Mouse (Mus musculus): ENCODE data around the gene C5ar1. TPM values are rescaled to one million over a fixed set of nuclear protein-coding genes. Genes with fewer than 3 reads are reported as not detected.
"Not testable (repeated sequence)": the region's sequence is repeated elsewhere in the genome, so short reads cannot be mapped to it uniquely, and the experiment has no call there.

C5ar1 gene
- total RNA-seq, 2 experiments from 2014 or later: 0.74 to 2.0 TPM

- no peak for DNase-seq (ENCODE audit: low spot score in 2 of 2)
Observed at GRCm38 (mm10) chr7:16274922-16275890, 15.9 kb upstream of the C5ar1 start.

- DNase-seq (ENCODE audit: low spot score in 2 of 2): no peak
Observed at GRCm38 (mm10) chr7:16273766-16274140, 14.4 kb upstream of the C5ar1 start.

GRCm38 (mm10) chr7:16273081-16273765 is 13.9 kb upstream of the C5ar1 start, which contains the start of gene Inafm1:
Inafm1 (minus strand) TSS chr7:16273617.
- DNase-seq (ENCODE audit: low spot score in 2 of 2): peak; percentile 77 to 89

GRCm38 (mm10) chr7:16272681-16273080 is 13.3 kb upstream of the C5ar1 start:
- peak in 1 of 2 experiments; percentile 57 for DNase-seq (ENCODE audit: low spot score in 2 of 2)

GRCm38 (mm10) chr7:16271139-16271538 is 11.8 kb upstream of the C5ar1 start:
- DNase-seq (ENCODE audit: low spot score in 2 of 2): no peak

GRCm38 (mm10) chr7:16266593-16266992 is 7.3 kb upstream of the C5ar1 start:
- DNase-seq (ENCODE audit: low spot score in 2 of 2): not testable (repeated sequence)

- no peak for DNase-seq (ENCODE audit: low spot score in 2 of 2)
Observed at GRCm38 (mm10) chr7:16265856-16266255, 6.5 kb upstream of the C5ar1 start.

GRCm38 (mm10) chr7:16263843-16264242 is 4.5 kb upstream of the C5ar1 start:
- DNase-seq (ENCODE audit: low spot score in 2 of 2): no peak

- peak; percentile 64 to 73 for DNase-seq (ENCODE audit: low spot score in 2 of 2)
Observed at GRCm38 (mm10) chr7:16263015-16263787, 3.9 kb upstream of the C5ar1 start.

- no peak for DNase-seq (ENCODE audit: low spot score in 2 of 2)
Observed at GRCm38 (mm10) chr7:16261097-16261496, 1.8 kb upstream of the C5ar1 start.

- no peak for DNase-seq (ENCODE audit: low spot score in 2 of 2)
Observed at GRCm38 (mm10) chr7:16257830-16258229, 1.5 kb downstream of the C5ar1 start.

GRCm38 (mm10) chr7:16255963-16256362 is 3.4 kb downstream of the C5ar1 start:
- DNase-seq (ENCODE audit: low spot score in 2 of 2): not testable (repeated sequence)

GRCm38 (mm10) chr7:16254195-16254594 is 5.1 kb downstream of the C5ar1 start:
- DNase-seq (ENCODE audit: low spot score in 2 of 2): no peak

- DNase-seq (ENCODE audit: low spot score in 2 of 2): no peak
Observed at GRCm38 (mm10) chr7:16250687-16251086, 8.7 kb downstream of the C5ar1 start.

- no peak for DNase-seq (ENCODE audit: low spot score in 2 of 2)
Observed at GRCm38 (mm10) chr7:16245958-16246357, 13.4 kb downstream of the C5ar1 start.

- DNase-seq (ENCODE audit: low spot score in 2 of 2): no peak
Observed at GRCm38 (mm10) chr7:16244067-16244466, 15.3 kb downstream of the C5ar1 start, which contains the start of gene C5ar2. C5ar2 (minus strand) TSS chr7:16244154.

- DNase-seq (ENCODE audit: low spot score in 2 of 2): no peak
Observed at GRCm38 (mm10) chr7:16242198-16242597, 17.1 kb downstream of the C5ar1 start.

- DNase-seq (ENCODE audit: low spot score in 2 of 2): no peak
Observed at GRCm38 (mm10) chr7:16241787-16242186, 17.6 kb downstream of the C5ar1 start.

- DNase-seq (ENCODE audit: low spot score in 2 of 2): no peak
Observed at GRCm38 (mm10) chr7:16240978-16241303, 18.4 kb downstream of the C5ar1 start.

- no peak for DNase-seq (ENCODE audit: low spot score in 2 of 2)
Observed at GRCm38 (mm10) chr7:16240281-16240977, 18.9 kb downstream of the C5ar1 start.

- no peak for DNase-seq (ENCODE audit: low spot score in 2 of 2)
Observed at GRCm38 (mm10) chr7:16239554-16239997, 19.8 kb downstream of the C5ar1 start.
